Mouse (Mus musculus) liver, embryonic 13.5 days (tissue): ENCODE results near the gene Rapgef5. TPM values are rescaled to one million over a fixed set of nuclear protein-coding genes. Genes with fewer than 3 reads are reported as not detected.

Experiments used
- ATAC-seq: fragments of 200-750 bp; cut with Nextera tagmentation; 2 replicates; pipeline ENCODE4 v1.8.0; 2017; ENCODE audit warnings: low read depth, mild to moderate bottlenecking, moderate number of reproducible peaks, moderate library complexity
- DNase-seq: peaks from one replicate; pipeline ENCODE4 v3.0.0; 2022
- H3K27ac ChIP-seq: fragments of 300-500 bp; sonication (generic); 2 replicates; pipeline ENCODE4 v1.5.1; 2015; ENCODE audit warnings: moderate library complexity, mild to moderate bottlenecking, inconsistent platforms
- H3K27me3 ChIP-seq: fragments of 300-500 bp; sonication (generic); 2 replicates; pipeline ENCODE4 v1.6.1; 2015; ENCODE audit warnings: mild to moderate bottlenecking, inconsistent platforms
- H3K36me3 ChIP-seq: fragments of 300-500 bp; sonication (generic); 2 replicates; pipeline ENCODE4 v1.6.1; 2015; ENCODE audit warnings: mild to moderate bottlenecking, inconsistent platforms
- H3K4me1 ChIP-seq: fragments of 300-500 bp; sonication (generic); replicated peaks from 2 replicates; pipeline ENCODE4 v1.6.1; 2015; ENCODE audit warnings: inconsistent platforms
- H3K4me2 ChIP-seq: fragments of 300-500 bp; sonication (generic); 2 replicates; pipeline ENCODE4 v1.6.1; 2015; ENCODE audit warnings: inconsistent platforms, mild to moderate bottlenecking, moderate library complexity
- H3K4me3 ChIP-seq: fragments of 300-500 bp; sonication (generic); replicated peaks from 2 replicates; pipeline ENCODE4 v1.5.1; 2015; ENCODE audit warnings: mild to moderate bottlenecking, inconsistent platforms
- H3K9ac ChIP-seq: fragments of 300-500 bp; sonication (generic); 2 replicates; pipeline ENCODE4 v1.6.1; 2015; ENCODE audit warnings: mild to moderate bottlenecking, inconsistent platforms
- H3K9me3 ChIP-seq: fragments of 300-500 bp; sonication (generic); replicated peaks from 2 replicates; pipeline ENCODE4 v1.6.1; 2016; ENCODE audit warnings: inconsistent platforms
- WGBS: fragments of 180-500 bp; shearing (Covaris S2); methylation state at CpG from one replicate; pipeline ENCODE4 v1.1.7; 2015; ENCODE audit not compliant: insufficient replicate concordance; 5-methylcytosine and 5-hydroxymethylcytosine counted together
- polyA plus RNA-seq: library from polyadenylated mRNA; unstranded; fragments of >200 nt; fragmentation: Nextera tagmentation; extraction: Ambion mirVana; gene quantifications from 2 replicates; pipeline ENCODE4 v1.2.1, GENCODE M21; 2015

The Rapgef5 gene
- polyA plus RNA-seq, 1 experiment from 2014 or later, result 1.3 TPM

DNA sequence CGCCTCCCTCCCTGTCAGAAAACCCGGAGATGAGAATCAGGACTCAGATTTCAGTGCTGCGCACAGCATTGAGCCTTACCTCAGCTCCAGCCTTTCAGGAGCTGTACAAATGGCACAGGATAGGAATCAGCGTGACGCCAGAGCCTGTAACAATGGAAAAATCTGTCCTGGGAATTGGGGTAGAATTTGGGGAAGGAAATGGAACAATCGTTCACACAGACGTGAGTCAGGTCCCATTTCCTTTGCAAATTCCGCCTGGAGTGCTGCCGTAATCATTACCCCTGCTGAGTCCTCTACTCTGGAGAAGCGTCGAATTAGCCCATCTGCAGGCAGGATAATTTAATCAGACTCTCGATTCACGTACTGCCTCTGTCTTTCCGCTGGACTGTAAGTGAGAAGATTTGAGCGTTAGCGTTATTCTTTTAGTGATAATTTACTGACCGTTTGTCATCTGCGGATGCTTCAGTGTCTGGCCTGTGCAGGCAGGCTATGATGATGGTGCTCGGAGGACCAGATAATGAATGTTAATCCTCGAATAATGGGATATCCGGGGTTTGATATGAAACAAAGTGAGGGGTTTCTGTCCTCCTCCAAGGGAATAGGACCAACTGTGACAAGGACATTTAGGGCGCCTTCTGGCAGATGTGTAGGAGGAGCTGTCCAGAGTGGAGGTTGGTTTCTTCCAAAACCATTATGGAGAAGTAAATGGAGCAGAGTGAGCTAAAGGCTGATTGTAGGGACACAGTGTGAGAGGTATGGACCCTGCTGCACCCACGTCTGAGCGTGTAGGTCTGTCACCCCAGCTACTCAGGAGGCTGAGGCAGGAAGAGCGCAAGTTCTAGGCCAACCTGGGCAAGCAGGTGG lies 235.5 kb downstream of the Rapgef5 start:
- Histone ChIP-seq H3K4me2 (no peak overlapping the region), H3K27me3 (no peaks in the 10 kb centered on the region), H3K9me3 (no peaks in the 10 kb centered on the region), H3K36me3 (no peaks in the 10 kb centered on the region), H3K27ac (no peak overlapping the region), H3K4me3 (no peak overlapping the region), H3K9ac (no peak overlapping the region), H3K4me1 (no peaks in the 10 kb centered on the region)
- DNase-seq (no peak), ATAC-seq (0 out of 2 replicates have a peak, but pooled peaks have one; percentile 29)
- 65% methylated on average over 25 of the region's 25 CpGs for WGBS

DNA sequence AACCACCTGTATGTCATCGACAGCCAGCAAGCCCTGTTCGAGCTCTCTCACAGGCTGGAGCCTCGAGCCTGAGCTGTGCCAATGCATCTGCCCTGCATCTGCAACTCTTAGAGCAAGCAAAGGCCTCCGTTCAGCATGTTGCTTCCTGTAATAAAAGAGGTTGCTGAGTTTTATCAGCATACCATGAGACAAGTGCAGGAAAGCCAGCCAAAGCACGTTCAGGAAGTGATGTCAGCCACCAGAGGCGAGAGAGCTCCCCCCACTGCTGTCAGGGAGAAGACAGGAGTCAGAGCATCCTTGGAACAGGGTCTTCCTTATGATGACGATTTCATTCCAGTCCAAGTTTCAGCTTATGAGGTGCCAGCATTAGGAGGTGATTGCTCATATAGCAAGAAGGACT lies 239.7 kb downstream of the Rapgef5 start:
- H3K4me2 ChIP-seq, result no peak overlapping the region
- no peaks in the 10 kb centered on the region for H3K9me3 ChIP-seq
- ATAC-seq, result no peak
- DNase-seq, result no peak
- 29% methylated on average over 7 of the region's 7 CpGs for WGBS
- no peaks in the 10 kb centered on the region for H3K36me3 ChIP-seq
- H3K9ac ChIP-seq, result no peak overlapping the region
- H3K27ac ChIP-seq, result no peak overlapping the region
- H3K4me1 ChIP-seq, result no peaks in the 10 kb centered on the region
- no peaks in the 10 kb centered on the region for H3K27me3 ChIP-seq
- H3K4me3 ChIP-seq, result no peak overlapping the region

DNA sequence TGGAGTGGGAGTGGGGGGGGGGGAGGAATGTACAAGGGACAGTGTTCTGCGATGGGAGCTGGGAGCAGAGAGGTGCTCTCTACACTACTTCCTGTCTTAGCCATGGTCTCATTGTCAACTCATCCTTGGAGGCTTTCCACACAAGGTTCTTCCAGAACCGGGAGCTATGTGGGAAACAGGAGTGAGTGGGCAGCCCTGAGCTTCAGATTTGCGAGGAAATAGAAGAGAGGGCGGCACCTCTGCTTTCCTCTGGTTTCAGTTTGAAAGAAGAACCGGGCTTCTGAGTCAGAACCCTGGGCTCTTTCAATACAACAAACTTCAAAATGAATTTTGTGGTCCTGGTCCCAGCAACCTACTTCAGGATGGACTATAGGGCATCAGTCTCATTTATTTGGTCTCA lies 244.1 kb downstream of the Rapgef5 start:
- Histone ChIP-seq H3K4me3 (no peak overlapping the region), H3K9ac (no peak overlapping the region), H3K27me3 (no peaks in the 10 kb centered on the region), H3K4me2 (no peak overlapping the region), H3K4me1 (no peaks in the 10 kb centered on the region), H3K9me3 (no peaks in the 10 kb centered on the region), H3K36me3 (no peaks in the 10 kb centered on the region), H3K27ac (no peak overlapping the region)
- ATAC-seq, result no peak
- WGBS, result 59% methylated on average over 5 of the region's 5 CpGs
- DNase-seq, result no peak

DNA sequence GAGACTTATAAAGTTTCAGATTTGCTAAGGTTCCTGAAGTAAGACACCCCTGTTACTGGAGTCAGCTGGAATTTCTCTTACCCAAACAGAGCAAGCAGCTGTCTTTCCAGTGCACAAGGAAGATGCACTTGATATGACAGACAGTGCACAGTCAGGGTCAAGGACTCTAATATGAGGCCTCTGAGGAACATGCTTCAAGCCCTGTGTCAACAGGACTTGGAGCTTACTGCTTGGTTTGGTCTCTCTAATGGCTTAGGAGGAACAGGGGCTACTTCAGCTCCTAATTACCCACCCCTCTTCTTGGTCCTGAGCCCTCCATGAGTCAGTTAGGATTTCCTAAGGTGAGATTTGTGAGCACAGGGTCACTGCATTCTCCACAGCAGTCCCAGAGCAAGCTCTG lies 244.6 kb downstream of the Rapgef5 start:
- ATAC-seq (no peak), DNase-seq (no peak)
- H3K4me2 ChIP-seq, result no peak overlapping the region
- H3K9ac ChIP-seq, result no peak overlapping the region
- no peak overlapping the region for H3K4me3 ChIP-seq
- no peaks in the 10 kb centered on the region for H3K36me3 ChIP-seq
- no peak overlapping the region for H3K27ac ChIP-seq
- no peaks in the 10 kb centered on the region for H3K27me3 ChIP-seq
- no peaks in the 10 kb centered on the region for H3K4me1 ChIP-seq
- H3K9me3 ChIP-seq, result no peaks in the 10 kb centered on the region

DNA sequence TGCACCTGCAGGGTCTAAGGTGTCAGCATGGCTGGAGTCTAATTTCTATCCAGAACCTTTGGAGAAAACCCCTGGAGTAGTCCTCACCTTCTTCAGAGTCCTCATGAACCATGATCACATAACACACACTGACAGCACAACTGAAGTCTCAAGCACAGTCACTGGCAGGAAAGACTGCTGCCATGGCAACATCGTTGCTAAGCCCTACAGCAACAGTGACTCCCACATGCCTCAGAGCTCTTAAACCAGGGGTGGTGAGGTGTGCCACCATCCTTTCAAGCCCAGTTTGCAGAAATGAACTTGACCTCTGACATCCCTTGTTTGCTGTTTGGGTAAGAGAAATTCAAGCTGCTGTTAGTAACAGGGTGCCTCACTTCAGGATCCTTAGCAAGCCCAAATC lies 245.4 kb downstream of the Rapgef5 start:
- no peak overlapping the region for H3K9ac ChIP-seq
- no peaks in the 10 kb centered on the region for H3K9me3 ChIP-seq
- no peaks in the 10 kb centered on the region for H3K4me1 ChIP-seq
- DNase-seq, result no peak
- H3K27ac ChIP-seq, result no peak overlapping the region
- H3K4me3 ChIP-seq, result no peak overlapping the region
- 32% methylated on average over 1 of the region's 1 CpGs for WGBS
- no peaks in the 10 kb centered on the region for H3K27me3 ChIP-seq
- no peak overlapping the region for H3K4me2 ChIP-seq
- ATAC-seq, result no peak
- no peaks in the 10 kb centered on the region for H3K36me3 ChIP-seq

DNA sequence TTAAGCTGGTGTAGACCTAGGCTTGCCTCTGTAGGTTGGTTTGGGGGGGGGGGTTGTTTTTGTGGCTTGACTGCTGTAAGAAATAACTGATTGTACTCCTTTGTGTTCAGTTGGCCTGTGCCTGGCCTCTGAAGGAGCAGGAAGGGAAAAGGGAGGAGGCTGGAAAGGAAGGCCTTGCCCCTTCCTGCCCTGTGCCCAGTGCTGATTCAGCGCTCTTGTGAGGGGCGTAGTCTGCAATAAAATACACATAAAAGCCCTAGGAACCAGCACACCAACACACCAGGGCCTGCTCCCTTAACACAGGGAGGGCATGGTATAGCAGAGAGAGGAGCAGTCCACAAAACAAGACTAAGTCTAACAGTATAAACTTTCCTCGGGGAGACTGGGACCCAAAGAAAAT lies 247.0 kb downstream of the Rapgef5 start:
- DNase-seq, result no peak
- Histone ChIP-seq H3K27me3 (no peaks in the 10 kb centered on the region), H3K4me2 (no peak overlapping the region), H3K27ac (no peak overlapping the region), H3K9me3 (no peaks in the 10 kb centered on the region), H3K36me3 (no peaks in the 10 kb centered on the region), H3K9ac (no peak overlapping the region), H3K4me1 (no peaks in the 10 kb centered on the region), H3K4me3 (no peak overlapping the region)
- peak; percentile 41; the same call in 1 of the 2 replicates for ATAC-seq
- 53% methylated on average over 3 of the region's 3 CpGs for WGBS

DNA sequence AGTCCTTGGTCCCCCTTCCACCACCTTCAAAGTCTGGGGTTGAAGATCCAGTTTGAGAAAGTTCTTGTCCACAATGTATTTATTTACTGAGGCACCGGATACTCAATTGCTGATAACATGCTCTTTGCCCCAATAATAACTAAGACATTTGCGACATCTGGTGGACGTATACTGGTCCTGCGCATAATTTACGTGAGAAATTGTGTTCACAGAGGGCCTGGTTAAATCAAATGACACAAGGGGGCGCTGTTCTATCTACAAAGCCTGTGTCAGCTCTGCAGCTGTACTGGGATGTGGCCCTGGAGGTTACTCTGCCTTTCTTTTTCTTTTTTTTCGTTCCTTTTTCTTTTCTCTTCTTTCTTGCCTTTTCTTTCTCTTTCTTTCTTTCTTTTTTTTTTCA lies 248.6 kb downstream of the Rapgef5 start:
- ATAC-seq (peak; percentile 37; the same call in 1 of the 2 replicates), DNase-seq (peak; percentile 57)
- Histone ChIP-seq H3K27ac (no peak overlapping the region), H3K4me1 (no peaks in the 10 kb centered on the region), H3K4me2 (no peak overlapping the region), H3K36me3 (no peaks in the 10 kb centered on the region), H3K9ac (no peak overlapping the region), H3K27me3 (no peaks in the 10 kb centered on the region), H3K9me3 (no peaks in the 10 kb centered on the region), H3K4me3 (no peak overlapping the region)
- WGBS, result 5% methylated on average over 7 of the region's 7 CpGs

DNA sequence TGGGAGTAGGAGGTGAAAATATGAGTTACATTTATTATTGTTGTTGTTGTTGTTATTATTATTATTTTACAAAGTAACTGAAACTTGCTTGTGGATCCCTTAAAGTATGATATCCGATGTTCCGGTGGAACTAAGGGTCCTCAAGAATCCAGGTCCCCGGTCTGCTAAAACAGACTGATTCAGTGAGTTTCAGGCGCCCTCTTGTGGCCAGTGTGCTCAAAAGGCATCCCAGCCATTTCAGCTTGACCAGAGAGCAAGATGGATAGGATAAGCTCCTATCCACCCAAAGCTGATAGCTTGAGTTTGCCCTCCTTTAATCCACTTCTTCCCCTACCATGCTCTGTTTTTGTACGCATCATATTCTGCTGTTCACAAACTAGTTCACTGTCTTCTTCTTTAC lies 252.8 kb downstream of the Rapgef5 start:
- no peaks in the 10 kb centered on the region for H3K4me1 ChIP-seq
- H3K4me2 ChIP-seq, result no peak overlapping the region
- WGBS, result 12% methylated on average over 5 of the region's 5 CpGs
- H3K9ac ChIP-seq, result no peak overlapping the region
- no peaks in the 10 kb centered on the region for H3K9me3 ChIP-seq
- H3K36me3 ChIP-seq, result no peaks in the 10 kb centered on the region
- DNase-seq, result peak; percentile 23
- no peak for ATAC-seq
- no peak overlapping the region for H3K27ac ChIP-seq
- no peak overlapping the region for H3K4me3 ChIP-seq
- H3K27me3 ChIP-seq, result no peaks in the 10 kb centered on the region

DNA sequence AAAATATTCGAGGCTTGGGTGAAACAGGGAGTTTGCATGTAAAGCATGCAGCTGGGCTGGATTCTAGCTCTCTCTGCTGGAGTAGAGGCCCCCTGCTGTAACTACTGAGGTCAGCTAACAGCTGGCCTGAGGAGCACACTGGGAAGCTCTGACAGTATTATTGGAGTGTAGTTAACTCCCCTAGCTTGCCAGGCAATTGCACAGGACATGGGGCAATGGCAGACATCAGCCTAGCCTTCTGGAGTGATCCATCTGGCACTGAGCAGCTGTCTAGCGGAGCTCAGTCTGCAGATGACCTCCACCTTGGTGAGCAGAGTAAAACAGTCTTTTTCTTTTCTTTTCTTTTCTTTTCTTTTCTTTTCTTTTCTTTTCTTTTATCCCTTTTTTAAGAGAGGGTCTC lies 253.9 kb downstream of the Rapgef5 start:
- WGBS, result 32% methylated on average over 2 of the region's 2 CpGs
- no peaks in the 10 kb centered on the region for H3K9me3 ChIP-seq
- ATAC-seq, result no peak
- DNase-seq, result no peak
- H3K36me3 ChIP-seq, result no peaks in the 10 kb centered on the region
- no peaks in the 10 kb centered on the region for H3K4me1 ChIP-seq
- H3K27me3 ChIP-seq, result no peaks in the 10 kb centered on the region
- no peak overlapping the region for H3K4me3 ChIP-seq
- no peak overlapping the region for H3K4me2 ChIP-seq
- no peak overlapping the region for H3K27ac ChIP-seq
- no peak overlapping the region for H3K9ac ChIP-seq

DNA sequence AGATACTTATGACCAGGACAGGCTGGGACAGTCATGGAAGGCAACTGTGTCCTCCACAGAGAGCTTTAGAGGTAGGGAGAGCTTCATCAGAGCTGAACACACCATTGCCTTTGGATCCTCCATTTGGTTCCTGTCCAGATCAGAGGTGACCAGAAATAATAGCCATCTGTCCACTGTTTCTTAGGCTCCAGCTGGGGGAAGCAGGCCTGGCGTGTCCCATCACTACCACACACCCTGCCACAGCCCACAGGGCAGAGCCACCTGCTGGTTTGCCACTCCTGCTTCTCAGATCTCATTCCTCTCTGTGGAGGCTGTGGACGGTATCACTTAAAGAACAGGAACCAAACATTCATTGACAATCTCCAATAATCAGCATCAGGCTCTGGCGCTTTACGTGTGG lies 254.9 kb downstream of the Rapgef5 start:
- H3K4me3 ChIP-seq, result no peak overlapping the region
- no peaks in the 10 kb centered on the region for H3K27me3 ChIP-seq
- ATAC-seq, result no peak
- no peak overlapping the region for H3K27ac ChIP-seq
- H3K9ac ChIP-seq, result no peak overlapping the region
- no peaks in the 10 kb centered on the region for H3K9me3 ChIP-seq
- no peaks in the 10 kb centered on the region for H3K36me3 ChIP-seq
- WGBS, result 79% methylated on average over 4 of the region's 4 CpGs
- H3K4me1 ChIP-seq, result no peaks in the 10 kb centered on the region
- H3K4me2 ChIP-seq, result no peak overlapping the region
- DNase-seq, result no peak

DNA sequence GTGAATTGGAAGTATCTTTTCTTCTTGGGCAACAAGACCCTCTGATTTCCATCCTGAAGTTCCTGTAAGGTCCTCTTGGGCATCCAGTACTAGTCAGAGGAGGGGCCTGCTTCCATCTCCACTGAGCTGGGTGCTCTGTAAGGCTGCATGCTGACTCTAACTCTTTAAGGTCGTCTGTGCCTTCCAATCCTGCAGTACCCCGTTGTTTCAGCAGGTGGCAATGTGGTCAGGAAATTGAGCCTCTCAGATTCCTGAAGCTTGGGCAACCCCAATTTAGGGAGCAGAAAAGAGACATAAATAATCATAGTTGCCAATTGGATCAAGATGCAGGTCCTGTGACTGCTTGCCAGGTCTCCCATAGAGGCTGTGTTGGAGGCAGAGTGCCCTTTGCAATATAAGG lies 256.4 kb downstream of the Rapgef5 start:
- no peaks in the 10 kb centered on the region for H3K4me1 ChIP-seq
- no peak overlapping the region for H3K9ac ChIP-seq
- H3K27me3 ChIP-seq, result no peaks in the 10 kb centered on the region
- no peak for DNase-seq
- H3K36me3 ChIP-seq, result no peaks in the 10 kb centered on the region
- H3K9me3 ChIP-seq, result no peaks in the 10 kb centered on the region
- no peak overlapping the region for H3K4me2 ChIP-seq
- no peak overlapping the region for H3K27ac ChIP-seq
- 2% methylated on average over 2 of the region's 2 CpGs for WGBS
- no peak for ATAC-seq
- H3K4me3 ChIP-seq, result no peak overlapping the region

DNA sequence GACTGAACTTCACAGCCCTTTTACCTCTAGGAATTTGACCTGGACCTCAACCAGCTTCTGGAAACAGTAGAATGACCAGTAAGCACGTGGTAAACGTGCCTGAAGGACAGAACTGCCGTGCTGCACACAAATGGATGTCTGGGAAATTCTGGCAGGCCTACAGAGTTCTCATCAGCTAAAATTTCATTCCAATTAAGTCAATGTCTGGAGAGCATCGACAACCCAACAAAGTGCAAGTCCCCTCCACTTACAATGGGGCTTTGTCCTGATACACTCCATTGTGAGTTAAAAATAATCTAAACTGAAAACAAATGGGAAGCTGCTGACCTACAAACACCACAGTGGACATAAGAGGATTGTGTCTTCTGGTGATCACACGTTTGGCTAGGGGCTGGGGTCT lies 260.6 kb downstream of the Rapgef5 start:
- H3K27ac ChIP-seq, result no peak overlapping the region
- no peaks in the 10 kb centered on the region for H3K27me3 ChIP-seq
- H3K9me3 ChIP-seq, result no peaks in the 10 kb centered on the region
- no peaks in the 10 kb centered on the region for H3K36me3 ChIP-seq
- no peak overlapping the region for H3K9ac ChIP-seq
- WGBS, result 47% methylated on average over 5 of the region's 5 CpGs
- DNase-seq (no peak), ATAC-seq (no peak)
- no peaks in the 10 kb centered on the region for H3K4me1 ChIP-seq
- no peak overlapping the region for H3K4me2 ChIP-seq
- H3K4me3 ChIP-seq, result no peak overlapping the region
